Mouse (Mus musculus) heart, postnatal 0 days (tissue): ENCODE measurements around the gene Agmo.

Experiments
- CTCF ChIP-seq: IDR thresholded peaks from 2 replicates; pipeline ENCODE4 v1.5.1; 2016; ENCODE audit warnings: antibody characterized with exemption, control low read depth, low read depth
- EP300 ChIP-seq: IDR thresholded peaks from 2 replicates; pipeline ENCODE4 v1.6.1; 2016; ENCODE audit warnings: antibody characterized with exemption, low read depth

DNA sequence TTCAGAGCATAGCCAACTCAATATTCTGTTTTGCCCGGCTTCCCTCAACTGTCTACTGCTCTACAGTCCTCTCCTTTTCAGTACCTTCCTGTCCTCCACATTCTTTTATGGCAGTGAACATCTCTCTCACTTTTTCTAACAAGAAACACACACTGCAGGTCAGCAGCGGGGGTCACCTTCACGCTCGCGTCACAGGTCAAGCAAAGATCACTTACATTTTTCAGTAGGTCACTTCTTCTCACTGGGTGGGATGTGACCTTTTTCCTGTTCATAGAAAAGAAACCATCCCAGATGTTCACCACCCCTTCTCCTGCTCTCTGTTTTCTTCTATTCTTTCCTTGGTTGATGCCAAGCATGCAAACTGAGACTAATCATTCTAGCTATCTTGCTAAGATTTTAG lies 230.2 kb downstream of the Agmo start:
- no peak for TF ChIP-seq CTCF
- TF ChIP-seq EP300 = no peak
